Mouse (Mus musculus): ENCODE measurements around the gene Slc19a1.

- TF ChIP-seq EP300 (IDR thresholded peaks at IDR 0.05; ENCODE audit: low read depth) (no peak), CTCF (IDR thresholded peaks at IDR 0.05; ENCODE audit: low read depth) (no peak)
These were observed 14.4 kb upstream of the Slc19a1 start for GRCm38 (mm10) chr10:77017662-77018061.
